Mouse (Mus musculus) bone marrow macrophage, adult 2 months (primary cell): ENCODE data around the gene Olfr943.

ENCODE experiments used
- CTCF ChIP-seq: IDR thresholded peaks from 2 replicates; pipeline ENCODE4 v1.5.1; 2012; ENCODE audit warnings: low read depth, mild to moderate bottlenecking, low read length, moderate library complexity
- POLR2A ChIP-seq: IDR thresholded peaks from 2 replicates; pipeline ENCODE4 v1.6.1; 2012; ENCODE audit warnings: mild to moderate bottlenecking, low read depth, low read length, borderline replicate concordance

DNA sequence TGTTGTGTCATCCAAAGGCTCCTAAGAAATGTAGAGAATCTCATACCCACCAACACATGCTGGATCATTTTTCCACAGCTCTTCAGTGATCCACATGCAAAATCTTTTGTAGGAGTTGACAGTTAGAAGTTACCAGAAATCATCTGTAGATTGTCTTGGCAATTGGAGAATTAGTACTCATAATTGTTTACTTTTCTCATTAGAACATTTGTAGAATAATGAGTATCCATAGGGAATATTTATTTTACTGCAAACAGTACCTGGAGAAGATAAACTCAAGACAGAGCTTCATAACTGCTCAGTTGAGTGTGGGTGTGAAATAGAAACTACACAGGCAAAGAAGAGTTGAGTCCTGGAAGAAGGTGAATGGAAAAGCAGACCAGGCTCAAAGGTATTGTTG lies 38.3 kb upstream of the Olfr943 start, which contains the start of gene Olfr27:
- TF ChIP-seq CTCF (no peak), POLR2A (no peak)
